Mouse (Mus musculus) liver, postnatal 0 days (tissue): ENCODE results near the gene 4930412O13Rik.

ENCODE experiments used
- CTCF ChIP-seq: sonication (generic); IDR thresholded peaks from 2 replicates; pipeline ENCODE4 v1.5.1; 2016; ENCODE audit warnings: antibody characterized with exemption, low read depth
- EP300 ChIP-seq: IDR thresholded peaks from 2 replicates; pipeline ENCODE4 v1.6.1; 2016; ENCODE audit warnings: antibody characterized with exemption, low read depth, mild to moderate bottlenecking

DNA sequence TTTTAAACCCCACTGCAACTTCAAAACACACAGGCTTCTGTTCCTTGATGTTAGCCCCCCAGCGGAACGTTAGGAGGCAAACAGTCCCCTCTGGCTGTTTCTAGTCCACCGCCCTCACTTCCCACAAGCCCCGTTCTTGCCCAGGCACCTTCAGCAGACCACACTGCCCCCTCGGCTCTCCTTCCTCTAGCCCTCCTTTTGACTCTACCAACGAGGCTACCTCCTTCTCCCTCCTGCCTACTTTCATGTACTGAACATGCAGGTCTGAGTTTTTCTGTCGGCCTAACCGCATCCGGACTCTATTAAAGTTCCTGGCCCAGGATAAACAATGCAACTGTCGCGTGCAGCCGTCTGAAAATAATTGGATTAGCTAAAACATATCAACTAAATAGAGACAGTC lies 8.4 kb upstream of the 4930412O13Rik start:
- TF ChIP-seq CTCF = no peak
- no peak for TF ChIP-seq EP300
